Mouse (Mus musculus) G1E (cell line): ENCODE data around the gene Rnf41.

ENCODE experiments used
- CTCF ChIP-seq: IDR thresholded peaks from 2 replicates; pipeline ENCODE4 v1.5.1; 2012; ENCODE audit warnings: low read depth, low read length, inconsistent platforms, mixed read lengths
- GATA1 ChIP-seq: IDR thresholded peaks from 2 replicates; pipeline ENCODE4 v1.6.1; 2012; ENCODE audit warnings: borderline replicate concordance, low read length, inconsistent platforms, mixed read lengths
- POLR2AphosphoS5 ChIP-seq: IDR thresholded peaks from 2 replicates; pipeline ENCODE4 v1.6.1; 2012; ENCODE audit warnings: low read depth, low read length, inconsistent platforms; ENCODE audit not compliant: insufficient replicate concordance
- TAL1 ChIP-seq: conservative IDR thresholded peaks from 2 replicates; pipeline ENCODE4 v1.6.1; 2012; ENCODE audit warnings: low read depth, low read length, inconsistent platforms, mixed read lengths

DNA sequence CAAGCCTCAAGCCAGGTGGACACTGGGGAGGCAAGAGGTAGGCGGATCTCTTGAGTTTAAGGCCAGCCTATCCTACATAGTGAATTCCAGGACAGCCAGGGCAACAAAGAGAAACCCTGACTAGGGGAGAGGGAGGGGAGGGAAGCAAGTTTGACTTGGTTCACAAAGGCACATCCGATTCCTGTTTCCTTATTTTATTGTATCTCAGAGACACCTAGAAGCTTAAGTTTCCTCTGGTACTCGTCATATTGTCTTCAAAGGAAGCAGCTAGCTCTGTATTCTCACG, 954 bp upstream of the Rnf41 start:
- TF ChIP-seq CTCF (no peak), GATA1 (no peak), TAL1 (no peak), POLR2AphosphoS5 (no peak)
